Mouse (Mus musculus) left cerebral cortex, adult 8-10 months (tissue): ENCODE measurements around the gene Ankrd6. TPM values are rescaled to one million over a fixed set of nuclear protein-coding genes. Genes with fewer than 3 reads are reported as not detected.
A peak's percentile ranks its signal among the peaks of the same experiment; 100 is the strongest.

Source experiments
- DNase-seq, 2 experiments: peaks; one replicate each; pipeline ENCODE4 v3.0.0; 2022; ENCODE audit warnings: low spot score in 2 of 2
- total RNA-seq, 4 experiments: library from RNA; stranded (reverse); gene quantifications; 2 replicates each; pipeline ENCODE4 v1.2.4; 2022

Gene Ankrd6
- total RNA-seq, 4 experiments from 2014 or later: 40.6 to 48.4 (median 40.7) TPM

DNA sequence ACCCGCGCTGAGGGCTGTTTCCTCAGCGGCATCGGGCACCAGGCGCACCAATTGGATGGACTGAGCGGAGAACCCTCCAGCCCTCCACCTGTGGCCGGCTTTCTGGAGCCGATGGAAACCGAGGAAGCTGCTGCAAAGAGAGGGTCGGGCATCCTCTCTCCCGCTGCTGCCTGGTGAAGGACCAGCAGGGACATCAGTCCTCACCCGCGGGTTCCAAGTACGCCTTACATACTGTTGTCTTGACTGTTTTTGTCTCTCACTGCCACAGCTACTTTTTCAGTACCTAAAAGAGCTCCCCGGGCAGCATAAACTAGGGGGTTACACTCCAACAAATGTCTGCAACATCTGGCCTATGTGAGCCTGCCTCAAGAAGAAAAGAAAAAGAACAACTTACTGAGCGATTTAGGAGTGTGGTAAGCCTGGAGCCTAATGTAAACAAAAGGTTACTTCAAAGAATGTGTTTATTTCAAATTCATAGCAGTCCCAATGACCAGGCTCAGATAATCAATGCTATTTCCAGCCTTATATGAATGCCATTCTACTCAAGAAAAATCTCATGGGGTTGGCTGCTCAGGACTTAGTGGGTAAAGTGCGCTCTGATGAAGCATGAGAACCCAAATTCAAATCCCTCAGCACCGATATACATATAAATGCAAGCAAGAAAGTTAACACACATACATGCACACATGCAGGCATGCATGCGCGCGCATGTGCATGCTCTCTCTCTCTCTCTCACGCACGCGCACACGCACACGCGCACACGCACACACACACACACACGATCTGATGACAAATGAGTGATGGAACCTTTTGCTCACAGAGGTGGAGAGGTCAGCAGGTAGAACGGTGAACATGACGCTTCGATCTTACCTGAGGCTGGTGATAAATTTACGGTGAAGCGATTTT, 647 bp upstream of the Ankrd6 start:
- DNase-seq: no peak

DNA sequence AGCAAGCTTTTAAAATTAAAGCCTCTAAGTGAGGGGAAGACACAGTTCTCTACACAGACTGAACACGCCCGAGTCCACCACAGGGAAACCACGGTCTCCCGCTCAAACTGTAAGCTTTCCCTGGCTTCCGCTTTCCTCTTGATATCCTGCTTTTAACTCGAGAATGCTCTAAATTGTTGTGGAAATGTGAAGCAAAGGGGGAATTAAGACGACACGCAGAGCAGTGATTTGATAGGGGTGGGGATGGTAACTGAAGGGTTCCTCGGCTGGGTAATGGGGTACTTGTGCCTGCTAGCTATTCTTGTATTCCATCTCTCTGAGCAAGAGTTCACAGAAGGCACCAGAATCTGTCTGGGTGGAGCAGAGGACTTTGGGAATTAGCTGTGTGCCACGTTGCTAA, 1.9 kb downstream of the Ankrd6 start:
- DNase-seq: no peak

DNA sequence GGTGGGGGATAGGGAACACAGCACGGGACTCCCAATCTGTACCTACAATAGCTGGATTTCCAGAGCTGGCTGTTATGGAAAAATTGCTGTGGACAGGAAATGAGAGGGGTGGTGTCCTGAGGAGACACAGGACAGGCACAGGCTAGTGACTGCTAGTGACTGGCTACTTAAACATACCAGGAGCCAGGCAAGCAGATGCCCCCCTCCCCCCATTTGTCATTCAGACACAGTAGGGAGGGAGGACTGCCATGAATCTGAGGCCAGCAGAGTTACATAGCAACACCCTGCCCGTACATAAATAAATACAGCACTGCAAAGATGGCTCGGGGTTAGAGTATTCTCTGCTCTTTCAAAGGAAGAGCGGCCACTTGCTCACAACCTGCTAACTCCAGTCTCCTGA, 3.0 kb downstream of the Ankrd6 start:
- DNase-seq: no peak

DNA sequence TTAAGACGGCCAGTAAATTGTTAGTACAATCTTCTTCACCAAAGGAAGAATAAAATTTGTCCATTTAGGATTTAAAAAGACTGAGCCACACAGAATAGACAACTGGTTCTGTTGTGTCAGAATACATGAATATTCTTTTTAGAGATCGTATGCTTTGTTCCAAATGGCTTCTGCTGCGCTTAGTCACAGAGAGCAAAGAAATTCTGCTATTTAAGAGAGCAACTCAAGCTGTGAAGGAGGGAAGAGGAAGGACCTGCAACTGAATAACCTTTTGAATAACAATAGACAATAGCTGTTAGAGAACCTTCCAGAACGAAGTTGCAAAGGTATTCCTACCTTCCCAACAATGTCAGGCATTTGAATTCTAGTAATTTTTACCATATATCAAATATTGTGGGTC, 9.7 kb downstream of the Ankrd6 start:
- no peak for DNase-seq

DNA sequence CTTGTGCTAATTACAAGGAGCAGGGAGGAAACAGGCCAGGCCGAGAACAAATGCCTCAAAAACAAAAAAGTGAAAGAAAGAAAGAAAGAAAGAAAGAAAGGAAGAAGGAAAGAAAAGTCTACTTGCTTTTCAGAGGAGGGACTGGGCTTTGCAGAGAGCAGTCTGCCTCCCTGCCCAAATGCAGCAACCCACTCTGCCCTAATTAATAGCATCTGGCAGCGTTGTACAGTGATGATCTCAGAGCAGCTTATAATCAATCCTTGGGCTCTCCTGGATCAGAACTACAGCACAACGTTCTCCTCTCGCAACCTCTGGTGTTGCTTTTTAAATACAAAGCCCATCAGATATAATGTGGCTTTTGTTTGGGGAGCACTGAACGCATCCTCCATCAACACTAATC, 10.7 kb downstream of the Ankrd6 start:
- no peak for DNase-seq

DNA sequence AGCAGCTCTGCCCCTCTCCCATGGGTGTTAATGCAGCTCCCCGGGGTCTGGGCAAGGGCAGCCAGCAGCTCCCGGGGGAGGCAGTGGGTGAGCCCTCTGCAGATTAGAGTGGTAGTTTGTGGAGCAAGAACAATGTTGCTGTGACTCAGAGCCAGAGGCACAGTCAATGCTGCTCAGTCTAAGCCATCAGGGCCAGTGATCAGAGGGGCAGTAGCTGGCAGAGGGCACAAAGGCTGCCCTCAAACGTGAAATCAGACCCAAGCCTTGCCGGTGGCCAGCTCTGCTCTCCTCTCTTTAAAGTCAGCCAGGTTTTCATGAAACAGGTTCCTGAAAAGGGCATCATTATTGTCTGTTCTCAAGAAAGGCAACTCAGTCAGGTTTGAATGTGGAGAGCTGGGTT, 11.1 kb downstream of the Ankrd6 start:
- no peak for DNase-seq

DNA sequence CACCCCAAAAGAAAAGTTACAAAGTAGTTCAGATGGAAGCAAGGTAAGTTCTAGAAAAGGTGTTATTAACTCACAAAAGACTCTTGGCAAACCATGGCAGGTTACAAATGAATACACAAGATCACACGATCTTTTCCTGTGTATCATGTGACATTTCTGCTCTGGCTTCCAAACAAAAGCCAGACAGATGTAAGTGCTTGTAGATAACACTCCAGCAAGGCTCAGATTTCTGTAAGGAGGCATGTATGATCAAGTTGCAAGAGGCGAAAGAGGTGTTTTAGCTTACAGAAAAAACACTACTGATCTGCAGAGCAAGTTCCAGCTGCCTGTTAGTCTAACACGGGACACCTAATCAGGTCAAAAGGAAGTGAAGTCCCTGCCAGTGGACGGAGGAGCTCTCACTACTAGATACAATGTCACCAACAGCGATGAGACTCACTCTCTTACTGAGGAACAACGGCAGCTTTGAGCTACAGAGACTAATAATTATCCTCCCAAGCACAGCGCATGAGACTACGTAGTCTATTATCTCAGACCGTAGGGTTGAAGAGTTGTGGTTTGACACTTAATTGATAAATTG, 13.8 kb downstream of the Ankrd6 start:
- no peak for DNase-seq

GRCm38 (mm10) chr4:32932056-32932455, 18.6 kb downstream of the Ankrd6 start:
- DNase-seq: no peak

- no peak for DNase-seq
Measured at GRCm38 (mm10) chr4:32929750-32930149, 20.9 kb downstream of the Ankrd6 start.

- no peak for DNase-seq
Measured at GRCm38 (mm10) chr4:32928692-32929448, 21.8 kb downstream of the Ankrd6 start.

GRCm38 (mm10) chr4:32923891-32924294, 26.7 kb downstream of the Ankrd6 start:
- no peak for DNase-seq

DNA sequence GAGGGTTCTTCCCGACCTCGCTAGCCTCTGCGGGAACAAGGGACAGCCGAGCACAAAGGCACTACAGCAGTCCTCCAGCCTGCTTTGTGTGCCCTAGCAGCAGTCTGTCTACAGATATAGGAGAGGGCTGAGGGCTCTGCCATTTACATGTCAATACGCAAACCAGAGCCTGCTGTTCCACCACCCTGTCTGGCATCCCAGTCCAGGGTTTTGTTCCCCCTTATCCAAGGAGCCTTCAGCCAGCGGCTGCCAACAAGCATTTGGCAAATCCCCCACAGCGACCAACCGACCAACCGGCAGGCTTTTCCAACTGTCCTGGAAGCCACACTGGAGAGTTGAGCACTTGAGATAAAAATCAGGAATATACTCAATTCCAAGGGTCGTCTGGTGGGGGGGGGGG, 27.2 kb downstream of the Ankrd6 start:
- DNase-seq: no peak

GRCm38 (mm10) chr4:32922871-32923270, 27.8 kb downstream of the Ankrd6 start:
- DNase-seq: no peak

DNA sequence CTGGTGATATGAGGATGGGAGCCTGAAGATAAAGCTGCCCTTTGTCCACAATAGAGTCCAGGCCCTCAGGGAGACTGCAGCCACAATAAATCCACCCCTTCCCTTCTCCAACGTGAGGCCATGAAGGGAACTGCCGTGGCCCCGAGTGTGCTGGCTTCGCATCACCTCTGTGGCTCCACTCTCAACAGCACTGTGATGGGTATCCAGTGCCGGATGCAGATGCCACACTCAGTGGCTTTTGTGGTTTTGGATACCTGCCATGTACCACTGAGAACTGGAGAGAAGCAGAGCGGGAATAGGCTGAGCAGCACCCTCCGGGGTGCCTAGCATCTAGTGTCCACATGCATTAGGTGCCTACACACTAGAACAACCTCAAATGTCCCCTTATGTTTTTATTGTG, 29.8 kb downstream of the Ankrd6 start:
- DNase-seq: no peak

GRCm38 (mm10) chr4:32918571-32918970, 32.1 kb downstream of the Ankrd6 start:
- DNase-seq: no peak

- no peak for DNase-seq
Measured at GRCm38 (mm10) chr4:32916689-32917385, 33.8 kb downstream of the Ankrd6 start.

DNA sequence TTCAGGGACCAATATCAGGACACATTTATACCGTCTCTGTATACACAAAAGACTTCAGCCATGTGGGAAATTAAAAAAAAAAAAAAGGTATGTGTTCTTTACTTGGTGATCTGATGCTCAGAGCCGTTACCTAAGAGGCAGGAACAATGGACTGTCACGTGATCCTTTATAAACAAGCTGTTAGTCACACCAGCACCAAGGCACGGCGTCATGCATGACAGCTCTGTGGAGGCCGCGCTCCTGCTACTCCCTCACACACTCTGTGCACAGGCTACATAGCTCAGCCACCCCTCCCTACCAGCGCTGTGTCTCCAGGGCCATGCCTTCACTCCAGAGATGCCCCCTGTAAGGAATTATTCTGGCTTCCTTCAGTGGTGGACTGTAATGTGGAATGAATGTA, 34.7 kb downstream of the Ankrd6 start:
- DNase-seq: no peak

DNA sequence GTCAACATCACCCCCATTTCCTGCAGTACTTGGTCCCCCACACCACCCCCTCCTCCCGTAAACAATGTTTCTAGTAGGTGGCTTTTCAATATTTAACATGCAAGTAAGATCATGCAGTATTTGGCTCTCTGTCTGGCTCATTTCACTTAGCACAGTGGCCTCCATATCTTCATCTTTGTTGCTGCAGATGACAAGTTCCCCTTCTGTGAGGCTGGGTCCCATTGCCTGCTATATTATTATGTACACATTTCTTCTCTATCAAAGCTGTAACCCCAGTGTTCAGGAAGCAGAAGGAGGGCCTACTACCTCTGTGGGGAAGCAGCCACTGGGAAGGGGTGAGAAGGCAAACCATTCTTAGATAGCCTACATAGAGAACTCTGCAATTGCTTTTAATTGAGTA, 40.6 kb downstream of the Ankrd6 start:
- DNase-seq: no peak

GRCm38 (mm10) chr4:32909241-32909979, 41.2 kb downstream of the Ankrd6 start:
- DNase-seq: no peak

- DNase-seq: no peak
Measured at GRCm38 (mm10) chr4:32907631-32908030, 43.0 kb downstream of the Ankrd6 start.

GRCm38 (mm10) chr4:32906627-32907026, 44.0 kb downstream of the Ankrd6 start:
- DNase-seq: peak in 1 of 2 experiments; percentile 68
